Mouse (Mus musculus) activated CD4-positive, CD25-positive, alpha-beta regulatory T cell, adult 4 months (primary cell): Measurements from ENCODE around the gene Prima1. TPM values are rescaled to one million over a fixed set of nuclear protein-coding genes. Genes with fewer than 3 reads are reported as not detected.

Experiments used
- ATAC-seq: one replicate; pipeline ENCODE4 v1.8.0; 2017
- polyA plus RNA-seq, 2 experiments: library from polyadenylated mRNA; unstranded; fragments of 100-300 nt; shearing (Covaris generic); gene quantifications; one replicate each; pipeline ENCODE4 v1.2.1; 2017

Gene Prima1
- polyA plus RNA-seq, 2 experiments from 2014 or later = not detected

- ATAC-seq = no peak
Observed at GRCm38 (mm10) chr12:103150247-103150646, 91.7 kb downstream of the Prima1 start.

Other genes with a start within 250 kb of the Prima1 start
- gene Fam181a, start 68.8 kb upstream of the Prima1 start, polyA plus RNA-seq = not detected
- gene Asb2, start 113.9 kb upstream of the Prima1 start, polyA plus RNA-seq = 10 to 100 TPM; 14.2 to 37.7 TPM
- 1 to 10 TPM; 1.7 TPM for gene Otub2, start 146.5 kb upstream of the Prima1 start, polyA plus RNA-seq
- 1 to 10 TPM in 1 of 2 experiments, not detected in 1; 1.1 TPM for gene 9330161L09Rik, start 165.7 kb upstream of the Prima1 start, polyA plus RNA-seq
- 100 to 1,000 TPM; 193 to 282 TPM for gene Ddx24, start 183.7 kb upstream of the Prima1 start, polyA plus RNA-seq
- gene Ifi27, start 192.1 kb upstream of the Prima1 start, polyA plus RNA-seq = 100 to 1,000 TPM; 252 to 334 TPM
- 1,000 to 10,000 TPM; 1,686 to 1,965 TPM for gene Ifi27l2a, start 201.5 kb upstream of the Prima1 start, polyA plus RNA-seq
- gene Ifi27l2b, start 215.1 kb upstream of the Prima1 start, polyA plus RNA-seq = not detected